Mouse (Mus musculus) limb, embryonic 14.5 days (tissue): ENCODE results near the gene Ankrd44. TPM values are rescaled to one million over a fixed set of nuclear protein-coding genes. Genes with fewer than 3 reads are reported as not detected.

ENCODE experiments used
- ATAC-seq: fragments of 200-750 bp; cut with Nextera tagmentation; 2 replicates; pipeline ENCODE4 v1.8.0; 2017; ENCODE audit warnings: low read depth, moderate number of reproducible peaks, moderate TSS enrichment; ENCODE audit not compliant: low FRiP score
- DNase-seq: peaks from one replicate; pipeline ENCODE4 v3.0.0-alpha.2; 2015; ENCODE audit warnings: low spot score
- H3K27ac ChIP-seq: fragments of 300-500 bp; sonication (generic); replicated peaks from 2 replicates; pipeline ENCODE4 v1.5.1; 2014; ENCODE audit warnings: low read depth, mild to moderate bottlenecking, low read length, moderate library complexity, mixed read lengths
- H3K27me3 ChIP-seq: fragments of 300-500 bp; sonication (generic); 2 replicates; pipeline ENCODE4 v1.6.1; 2014; ENCODE audit warnings: low read length, mixed read lengths; ENCODE audit not compliant: control insufficient read depth, insufficient read depth
- H3K36me3 ChIP-seq: fragments of 300-500 bp; sonication (generic); 2 replicates; pipeline ENCODE4 v1.6.1; 2014; ENCODE audit warnings: mild to moderate bottlenecking, low read length, moderate library complexity, mixed read lengths; ENCODE audit not compliant: control insufficient read depth, insufficient read depth
- H3K4me1 ChIP-seq: fragments of 300-500 bp; sonication (generic); 2 replicates; pipeline ENCODE4 v1.6.1; 2014; ENCODE audit warnings: antibody characterized with exemption, low read length, mixed read lengths; ENCODE audit not compliant: control insufficient read depth, insufficient read depth
- H3K4me2 ChIP-seq: fragments of 300-500 bp; sonication (generic); replicated peaks from 2 replicates; pipeline ENCODE4 v1.6.1; 2014; ENCODE audit warnings: low read depth, mild to moderate bottlenecking, low read length, moderate library complexity; ENCODE audit not compliant: severe bottlenecking
- H3K4me3 ChIP-seq: fragments of 300-500 bp; sonication (generic); replicated peaks from 2 replicates; pipeline ENCODE4 v1.5.1; 2014; ENCODE audit warnings: low read length
- H3K9ac ChIP-seq: fragments of 300-500 bp; sonication (generic); 2 replicates; pipeline ENCODE4 v1.6.1; 2014; ENCODE audit warnings: mild to moderate bottlenecking, low read depth, low read length, moderate library complexity; ENCODE audit not compliant: severe bottlenecking
- H3K9me3 ChIP-seq: fragments of 300-500 bp; sonication (generic); 2 replicates; pipeline ENCODE4 v1.6.1; 2016; ENCODE audit warnings: low read length; ENCODE audit not compliant: control insufficient read depth
- POLR2A ChIP-seq: fragments of 200-500 bp; IDR thresholded peaks from 2 replicates; pipeline ENCODE4 v1.8.0; 2012; ENCODE audit warnings: inconsistent platforms, mild to moderate bottlenecking, moderate library complexity, borderline replicate concordance; ENCODE audit not compliant: insufficient read depth, insufficient read length; ENCODE audit errors: extremely low read depth
- WGBS: fragments of 180-500 bp; shearing (Covaris S2); extraction: QIAGEN DNeasy Blood & Tissue Kit; methylation state at CpG from one replicate; pipeline ENCODE4 v1.1.7; 2014; 5-methylcytosine and 5-hydroxymethylcytosine counted together
- polyA plus RNA-seq, 2 experiments: library from polyadenylated mRNA; depleted of rRNA in 1 of 2; stranded (reverse) in 1 of 2; unstranded in 1 of 2; fragments of >200 nt; fragmentation: Nextera tagmentation in 1 of 2; extraction: Ambion mirVana in 1 of 2; gene quantifications; 2 replicates each; pipeline versions ENCODE4 v1.2.1 to v1.2.3; 2012 to 2014

Gene Ankrd44
- polyA plus RNA-seq, 2 experiments, result 23.5 to 38.8 TPM

DNA sequence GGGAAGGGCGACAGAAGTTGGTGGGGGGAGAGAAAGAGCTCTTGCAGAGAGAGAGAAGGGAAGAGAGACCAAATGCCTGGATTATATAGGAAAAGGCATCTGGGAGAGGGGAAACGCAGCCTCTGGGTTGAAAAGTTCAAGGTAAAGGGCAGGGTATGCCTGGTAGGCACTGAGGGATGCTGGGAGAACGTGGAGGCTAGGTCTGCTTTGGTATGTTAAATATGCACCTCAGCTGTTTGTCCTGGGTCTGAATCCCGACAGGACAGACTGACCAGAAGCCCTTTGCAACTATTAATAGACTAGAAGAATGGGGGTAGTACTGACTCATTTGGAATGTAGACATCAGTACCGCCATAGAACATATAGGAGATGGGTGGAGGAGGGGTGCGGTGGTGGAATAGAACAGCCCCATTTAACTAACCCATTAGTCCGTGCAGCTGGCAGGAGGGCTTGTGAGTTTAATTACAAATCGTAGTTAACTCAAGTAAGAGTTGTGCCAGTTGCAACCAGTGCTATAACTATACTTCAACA, 4.5 kb upstream of the Ankrd44 start:
- H3K4me2 ChIP-seq, result no peak overlapping the region
- DNase-seq (no peak), ATAC-seq (peak; percentile 38)
- no peaks in the 10 kb centered on the region for H3K27me3 ChIP-seq
- no peak overlapping the region for H3K4me3 ChIP-seq
- H3K9me3 ChIP-seq, result no peaks in the 10 kb centered on the region
- WGBS, result 22% methylated on average over 8 of the region's 8 CpGs
- no peaks in the 10 kb centered on the region for H3K36me3 ChIP-seq
- peaks cover 13% of the 10 kb centered on the region for H3K4me1 ChIP-seq
- no peak overlapping the region for H3K9ac ChIP-seq
- TF ChIP-seq POLR2A, result no peak
- H3K27ac ChIP-seq, result no peak overlapping the region

DNA sequence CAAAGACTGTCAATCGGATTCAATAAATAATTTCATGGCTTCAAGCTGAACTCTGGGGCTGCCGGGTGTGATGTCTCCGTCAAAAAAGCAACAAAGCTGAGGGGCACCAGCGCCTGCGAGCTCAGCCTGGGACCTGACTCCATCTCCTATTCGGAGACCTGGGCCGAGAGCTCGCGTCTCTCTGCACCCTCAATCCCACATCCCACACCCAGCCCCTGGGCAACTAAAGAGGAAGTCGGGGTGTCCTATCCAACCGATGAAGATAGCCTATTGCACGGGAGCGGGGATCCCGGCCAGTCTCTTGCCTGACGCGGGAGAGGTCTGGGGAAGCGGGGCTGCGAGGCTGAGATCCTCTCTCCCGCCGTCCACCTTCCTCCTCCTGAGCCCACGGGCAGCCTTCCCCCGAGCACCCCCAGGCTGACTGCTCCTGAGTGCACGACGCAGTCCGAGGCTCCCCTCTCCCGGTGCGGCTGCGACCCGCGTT, 694 bp downstream of the Ankrd44 start:
- no peak for TF ChIP-seq POLR2A
- no peak for DNase-seq
- whole genome bisulfite sequencing, result 4% methylated on average over 23 of the region's 30 CpGs
- peaks cover 16% of the 10 kb centered on the region for H3K4me1 ChIP-seq
- no peaks in the 10 kb centered on the region for H3K9me3 ChIP-seq
- H3K27me3 ChIP-seq, result no peaks in the 10 kb centered on the region
- peak; percentile 14; the same call in 1 of the 2 replicates for ATAC-seq
- peak overlapping the region; percentile 88 for H3K27ac ChIP-seq
- peak overlapping the region; percentile 90 for H3K4me3 ChIP-seq
- peak overlapping the region; percentile 87 for H3K4me2 ChIP-seq
- no peaks in the 10 kb centered on the region; the same call in 1 of the 2 replicates for H3K36me3 ChIP-seq
- peak overlapping the region; percentile 91 for H3K9ac ChIP-seq

DNA sequence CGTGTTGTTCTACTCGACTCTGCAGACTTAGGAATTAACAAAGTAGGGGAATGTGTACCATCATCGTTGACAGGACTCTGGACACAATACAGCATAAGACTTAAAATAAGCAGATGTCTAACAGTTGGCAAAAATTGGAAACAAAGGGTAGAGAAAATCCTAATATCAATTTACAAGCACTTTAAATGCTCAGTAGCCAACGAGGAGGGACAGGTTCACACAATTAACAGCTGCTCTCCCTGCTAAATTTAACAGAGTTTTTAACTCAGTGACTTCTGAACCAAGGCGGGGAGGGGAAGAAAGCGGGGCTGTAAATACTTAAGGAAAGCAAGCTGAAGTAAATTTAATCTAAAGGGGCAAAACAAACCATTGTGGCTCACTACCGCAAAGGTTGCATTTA, 1.4 kb downstream of the Ankrd44 start:
- H3K4me2 ChIP-seq, result peak overlapping the region; percentile 87
- no peaks in the 10 kb centered on the region for H3K27me3 ChIP-seq
- ATAC-seq (no peak), DNase-seq (no peak)
- peaks cover 16% of the 10 kb centered on the region for H3K4me1 ChIP-seq
- H3K36me3 ChIP-seq, result no peaks in the 10 kb centered on the region; the same call in 1 of the 2 replicates
- no peak overlapping the region for H3K27ac ChIP-seq
- H3K4me3 ChIP-seq, result peak overlapping the region; percentile 90
- no peak for TF ChIP-seq POLR2A
- 25% methylated on average over 7 of the region's 7 CpGs for WGBS
- H3K9me3 ChIP-seq, result no peaks in the 10 kb centered on the region
- peak overlapping the region; percentile 91; the same call in 1 of the 2 replicates for H3K9ac ChIP-seq

DNA sequence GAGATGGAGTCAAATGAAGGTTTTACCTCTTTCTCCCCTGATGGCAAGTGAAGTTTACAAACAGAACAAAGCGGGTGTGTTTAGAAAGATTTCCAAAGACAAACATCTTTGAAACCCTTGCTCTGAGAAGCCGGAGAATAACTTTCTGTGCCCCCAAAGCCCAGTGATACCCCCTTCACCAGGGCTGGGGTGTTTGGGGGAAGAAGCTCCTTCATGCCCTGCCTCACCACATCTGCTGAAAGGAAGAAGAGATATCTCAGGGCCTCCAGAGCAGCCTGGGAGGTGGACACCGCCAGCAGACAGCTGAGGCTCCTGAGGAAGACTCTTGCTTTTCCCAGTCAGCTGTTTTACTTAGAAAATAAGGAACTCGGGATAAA, 1.9 kb downstream of the Ankrd44 start:
- no peaks in the 10 kb centered on the region; the same call in 1 of the 2 replicates for H3K36me3 ChIP-seq
- 71% methylated on average over 4 of the region's 4 CpGs for WGBS
- peak overlapping the region; percentile 87 for H3K4me2 ChIP-seq
- ATAC-seq (no peak), DNase-seq (no peak)
- no peaks in the 10 kb centered on the region for H3K9me3 ChIP-seq
- H3K27me3 ChIP-seq, result no peaks in the 10 kb centered on the region
- peak overlapping the region; percentile 90 for H3K4me3 ChIP-seq
- no peak overlapping the region for H3K9ac ChIP-seq
- H3K4me1 ChIP-seq, result peaks cover 13% of the 10 kb centered on the region
- no peak overlapping the region for H3K27ac ChIP-seq
- TF ChIP-seq POLR2A, result no peak

DNA sequence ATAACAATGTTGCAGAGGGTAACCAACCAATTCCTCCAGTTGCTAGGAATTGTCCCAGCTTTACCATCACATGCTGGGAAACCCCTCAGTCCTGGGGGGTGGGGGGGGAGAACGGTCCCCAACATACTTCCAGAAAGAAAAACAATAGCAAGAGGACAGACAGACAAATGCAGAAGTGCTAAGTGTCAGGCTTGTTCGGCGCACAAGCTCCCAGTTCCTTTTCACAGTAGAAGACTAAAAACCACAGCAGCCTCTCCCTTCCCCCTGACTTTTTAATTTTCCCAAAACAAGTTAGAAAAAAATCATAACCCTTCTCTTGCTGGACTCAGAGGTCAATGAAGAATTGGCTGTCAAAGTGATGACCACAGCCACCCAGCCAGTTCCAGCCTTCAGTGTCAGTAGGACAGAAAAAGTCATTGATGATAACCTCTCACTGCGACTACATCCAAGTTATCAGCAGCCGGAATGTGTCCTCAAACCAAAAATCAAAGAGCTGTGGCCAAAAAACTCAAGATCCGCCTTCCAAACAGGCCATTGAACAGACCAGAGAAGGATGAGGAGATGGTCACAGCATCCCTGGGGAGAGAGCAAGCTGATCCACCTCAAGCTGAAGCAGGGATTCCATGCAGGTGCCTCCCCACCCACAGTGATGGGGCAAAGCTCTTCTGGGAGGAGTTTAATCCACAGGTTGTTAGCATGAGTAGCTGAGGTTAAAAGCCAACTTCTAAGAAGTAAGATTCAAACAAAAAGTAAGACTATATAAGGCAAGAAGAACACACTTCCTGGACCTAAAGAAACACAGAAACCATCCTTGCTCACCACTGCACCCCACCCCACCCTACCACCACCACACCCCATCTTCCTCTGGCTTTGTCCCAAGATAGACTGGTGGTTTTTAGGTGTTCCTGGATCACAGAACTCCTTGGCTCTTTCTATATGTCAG, 2.5 kb downstream of the Ankrd44 start:
- ATAC-seq, result no peak
- Histone ChIP-seq H3K36me3 (no peaks in the 10 kb centered on the region; the same call in 1 of the 2 replicates), H3K27me3 (no peaks in the 10 kb centered on the region), H3K9me3 (no peaks in the 10 kb centered on the region), H3K27ac (no peak overlapping the region), H3K9ac (no peak overlapping the region), H3K4me1 (peaks cover 13% of the 10 kb centered on the region), H3K4me3 (no peak overlapping the region), H3K4me2 (peak overlapping the region; percentile 87; the same call in 1 of the 2 replicates)
- 86% methylated on average over 6 of the region's 6 CpGs for WGBS
- TF ChIP-seq POLR2A, result no peak
- no peak for DNase-seq
